Mouse (Mus musculus) neural tube, embryonic 11.5 days (tissue): ENCODE measurements around the gene 4930513O06Rik. TPM values are rescaled to one million over a fixed set of nuclear protein-coding genes. Genes with fewer than 3 reads are reported as not detected.

Source experiments
- ATAC-seq: fragments of 200-750 bp; cut with Nextera tagmentation; 2 replicates; pipeline ENCODE4 v1.8.0; 2017; ENCODE audit warnings: moderate number of reproducible peaks, mild to moderate bottlenecking, moderate TSS enrichment, moderate library complexity; ENCODE audit not compliant: insufficient read depth, low FRiP score, low TSS enrichment
- DNase-seq: peaks from one replicate; pipeline ENCODE4 v3.0.0-alpha.2; 2015; ENCODE audit warnings: low spot score
- H3K27ac ChIP-seq: fragments of 300-500 bp; sonication (generic); 2 replicates; pipeline ENCODE4 v1.5.1; 2014; ENCODE audit warnings: low read depth, mild to moderate bottlenecking, low read length
- H3K27me3 ChIP-seq: fragments of 300-500 bp; sonication (generic); 2 replicates; pipeline ENCODE4 v1.6.1; 2014; ENCODE audit warnings: mild to moderate bottlenecking, low read length, mixed read lengths; ENCODE audit not compliant: control insufficient read depth, insufficient read depth
- H3K36me3 ChIP-seq: fragments of 300-500 bp; sonication (generic); 2 replicates; pipeline ENCODE4 v1.6.1; 2014; ENCODE audit warnings: mild to moderate bottlenecking, low read length, moderate library complexity, mixed read lengths; ENCODE audit not compliant: control insufficient read depth, insufficient read depth
- H3K4me1 ChIP-seq: fragments of 300-500 bp; sonication (generic); 2 replicates; pipeline ENCODE4 v1.6.1; 2014; ENCODE audit warnings: low read length, mixed read lengths; ENCODE audit not compliant: control insufficient read depth, insufficient read depth
- H3K4me2 ChIP-seq: fragments of 300-500 bp; sonication (generic); 2 replicates; pipeline ENCODE4 v1.6.1; 2014; ENCODE audit warnings: low read depth, mild to moderate bottlenecking, moderate library complexity
- H3K4me3 ChIP-seq: fragments of 300-500 bp; sonication (generic); 2 replicates; pipeline ENCODE4 v1.5.1; 2014; ENCODE audit warnings: low read depth, low read length
- H3K9ac ChIP-seq: fragments of 300-500 bp; sonication (generic); 2 replicates; pipeline ENCODE4 v1.6.1; 2014; ENCODE audit warnings: mild to moderate bottlenecking, low read length
- H3K9me3 ChIP-seq: fragments of 300-500 bp; sonication (generic); 2 replicates; pipeline ENCODE4 v1.6.1; 2016; ENCODE audit warnings: low read length; ENCODE audit not compliant: control insufficient read depth
- WGBS: fragments of 180-500 bp; shearing (Covaris S2); extraction: QIAGEN DNeasy Blood & Tissue Kit; methylation state at CpG from one replicate; pipeline ENCODE4 v1.1.7; 2014; 5-methylcytosine and 5-hydroxymethylcytosine counted together
- polyA plus RNA-seq: library from polyadenylated mRNA; unstranded; fragments of >200 nt; fragmentation: Nextera tagmentation; extraction: Ambion mirVana; gene quantifications from 2 replicates; pipeline ENCODE4 v1.2.1, GENCODE M21; 2014

4930513O06Rik gene
- polyA plus RNA-seq: not detected in 2 replicates

DNA sequence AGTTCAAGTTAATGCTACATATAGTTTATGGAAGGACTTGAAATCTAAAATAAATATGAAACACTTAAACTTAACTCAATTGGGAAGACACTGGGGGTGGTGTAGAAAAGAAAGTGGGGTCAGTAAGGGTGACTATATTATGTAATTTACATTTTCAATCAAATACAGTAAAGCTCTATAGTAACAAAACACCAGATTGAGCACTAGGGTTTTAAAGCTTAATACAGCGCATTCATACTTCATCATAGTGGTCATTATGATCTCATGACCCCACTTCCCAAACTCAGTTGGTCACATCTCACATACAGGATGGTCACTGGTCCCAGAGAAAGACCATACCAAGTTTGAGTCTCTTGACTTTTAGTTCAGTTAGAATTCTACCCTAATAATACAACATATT lies at the start of gene 4930513O06Rik:
4930513O06Rik (plus strand) TSS at position 301 of the 400 bp plus-strand sequence.
- 96% methylated on average over 1 of the region's 1 CpGs for WGBS
- Histone ChIP-seq H3K9ac (no peak within 1 kb of the TSS), H3K9me3 (no peaks in the 10 kb centered on the region), H3K27ac (no peak within 1 kb of the TSS), H3K36me3 (no peaks in the 10 kb centered on the region), H3K4me2 (no peak within 1 kb of the TSS), H3K27me3 (no peaks in the 10 kb centered on the region), H3K4me1 (no peaks in the 10 kb centered on the region), H3K4me3 (no peak within 1 kb of the TSS)
- ATAC-seq: no peak
- DNase-seq: no peak

DNA sequence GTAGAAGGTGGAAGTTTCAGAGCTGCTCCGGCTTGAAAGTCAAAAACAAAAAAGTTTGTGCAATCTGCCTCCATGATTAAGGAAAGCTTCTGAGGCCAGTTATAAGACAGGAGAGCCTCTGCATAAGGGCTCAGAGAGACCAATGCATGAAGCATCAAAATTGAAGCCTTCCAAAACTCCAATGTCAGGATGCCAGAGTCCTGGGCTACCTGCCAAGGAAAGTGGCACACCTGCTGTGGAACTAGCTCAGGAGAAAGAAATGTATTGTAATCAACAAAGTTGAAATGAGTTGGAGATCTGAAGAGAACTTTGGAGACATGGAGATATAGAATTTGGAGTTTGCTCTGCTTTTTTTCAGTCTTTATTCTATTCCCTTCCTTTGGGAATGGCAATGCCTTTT lies 48.4 kb upstream of the 4930513O06Rik start:
- no peaks in the 10 kb centered on the region for H3K36me3 ChIP-seq
- 95% methylated on average over 1 of the region's 1 CpGs for WGBS
- DNase-seq (no peak), ATAC-seq (no peak)
- no peaks in the 10 kb centered on the region for H3K4me1 ChIP-seq
- H3K27ac ChIP-seq: no peak overlapping the region
- no peaks in the 10 kb centered on the region for H3K9me3 ChIP-seq
- no peak overlapping the region for H3K4me3 ChIP-seq
- no peak overlapping the region for H3K4me2 ChIP-seq
- H3K9ac ChIP-seq: no peak overlapping the region
- no peaks in the 10 kb centered on the region for H3K27me3 ChIP-seq

DNA sequence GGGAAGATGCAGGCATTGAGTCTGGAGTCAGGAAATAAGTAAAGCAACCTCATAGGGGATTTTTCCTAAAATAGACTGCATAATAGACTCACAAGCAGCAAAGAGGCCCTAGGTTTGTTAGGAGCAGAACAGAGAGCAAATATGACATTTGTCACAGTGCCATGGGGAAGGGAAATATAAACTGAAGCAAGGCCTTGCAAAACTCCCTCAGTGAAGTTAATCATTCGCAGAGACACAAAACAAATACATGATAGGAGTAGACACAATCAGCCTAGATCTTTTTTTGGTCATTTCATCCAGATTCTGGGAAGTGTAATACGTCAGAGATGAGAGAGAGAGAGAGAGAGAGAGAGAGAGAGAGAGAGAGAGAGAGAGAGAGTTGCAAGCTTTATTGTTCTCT lies 46.7 kb upstream of the 4930513O06Rik start:
- Histone ChIP-seq H3K9me3 (no peaks in the 10 kb centered on the region), H3K4me3 (no peak overlapping the region), H3K36me3 (no peaks in the 10 kb centered on the region), H3K27me3 (no peaks in the 10 kb centered on the region), H3K4me1 (no peaks in the 10 kb centered on the region), H3K27ac (no peak overlapping the region), H3K9ac (no peak overlapping the region), H3K4me2 (no peak overlapping the region)
- ATAC-seq (no peak), DNase-seq (no peak)
- WGBS: 85% methylated on average over 2 of the region's 2 CpGs

DNA sequence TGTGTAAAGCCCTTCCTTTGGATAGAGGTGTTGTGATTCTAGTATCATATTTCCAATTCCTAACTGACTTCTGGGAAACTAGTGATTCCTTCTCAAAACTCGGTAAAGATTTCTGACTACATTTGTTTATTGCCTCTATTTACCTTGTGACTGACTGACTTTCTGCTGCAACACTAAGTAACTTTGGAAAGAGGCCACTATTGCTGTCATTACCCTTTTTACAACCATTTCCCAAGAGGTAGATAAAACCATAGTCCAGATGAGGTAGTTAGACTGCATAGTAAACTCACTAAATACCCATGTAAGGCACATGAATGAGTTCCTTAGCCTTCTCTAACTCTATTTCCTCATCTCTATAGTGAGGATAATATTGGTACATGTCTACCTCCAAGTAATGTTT lies 44.9 kb upstream of the 4930513O06Rik start:
- no peak overlapping the region for H3K4me3 ChIP-seq
- no peaks in the 10 kb centered on the region for H3K27me3 ChIP-seq
- 69% methylated on average over 1 of the region's 1 CpGs for WGBS
- no peaks in the 10 kb centered on the region for H3K9me3 ChIP-seq
- no peak overlapping the region for H3K4me2 ChIP-seq
- ATAC-seq (no peak), DNase-seq (no peak)
- no peak overlapping the region for H3K27ac ChIP-seq
- H3K9ac ChIP-seq: no peak overlapping the region
- no peaks in the 10 kb centered on the region for H3K4me1 ChIP-seq
- H3K36me3 ChIP-seq: no peaks in the 10 kb centered on the region

GRCm38 (mm10) chrX:139051976-139052375 lies 34.1 kb upstream of the 4930513O06Rik start:
- Histone ChIP-seq H3K4me1 (no peaks in the 10 kb centered on the region), H3K27ac (no peak overlapping the region), H3K27me3 (no peaks in the 10 kb centered on the region), H3K4me3 (no peak overlapping the region), H3K9me3 (no peaks in the 10 kb centered on the region), H3K36me3 (no peaks in the 10 kb centered on the region), H3K4me2 (no peak overlapping the region), H3K9ac (no peak overlapping the region)
- no peak for ATAC-seq
- 72% methylated on average over 1 of the region's 1 CpGs for WGBS
- no peak for DNase-seq

DNA sequence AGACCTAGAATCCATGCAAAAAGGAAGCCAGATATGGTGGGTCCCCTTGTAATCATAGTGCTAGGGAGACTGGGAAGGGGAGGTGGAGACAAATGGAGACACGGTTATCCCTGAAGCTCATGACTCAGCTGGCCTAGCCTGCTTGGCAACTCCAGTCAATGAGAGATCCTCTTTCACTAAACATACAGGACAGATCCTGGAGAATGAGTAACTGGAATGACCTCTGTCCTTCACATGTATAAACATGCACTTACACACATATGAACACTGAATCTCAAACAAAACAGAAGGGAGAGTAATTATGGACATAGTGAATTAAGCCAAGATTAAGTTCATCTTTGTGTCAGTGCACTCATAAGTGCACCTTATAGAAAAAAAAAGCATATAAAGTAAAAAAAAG lies 32.9 kb upstream of the 4930513O06Rik start:
- no peak overlapping the region for H3K27ac ChIP-seq
- DNase-seq (no peak), ATAC-seq (no peak)
- no peak overlapping the region for H3K4me3 ChIP-seq
- no peaks in the 10 kb centered on the region for H3K9me3 ChIP-seq
- no peaks in the 10 kb centered on the region for H3K36me3 ChIP-seq
- no peak overlapping the region for H3K9ac ChIP-seq
- H3K4me2 ChIP-seq: no peak overlapping the region
- no peaks in the 10 kb centered on the region for H3K27me3 ChIP-seq
- no peaks in the 10 kb centered on the region for H3K4me1 ChIP-seq
- 67% methylated on average over 1 of the region's 1 CpGs for WGBS

GRCm38 (mm10) chrX:139064078-139064477 lies 22.0 kb upstream of the 4930513O06Rik start:
- Histone ChIP-seq H3K27ac (no peak overlapping the region), H3K4me1 (no peaks in the 10 kb centered on the region), H3K4me2 (no peak overlapping the region), H3K27me3 (no peaks in the 10 kb centered on the region), H3K4me3 (no peak overlapping the region), H3K36me3 (no peaks in the 10 kb centered on the region), H3K9me3 (no peaks in the 10 kb centered on the region), H3K9ac (no peak overlapping the region)
- ATAC-seq (no peak), DNase-seq (no peak)
- WGBS: 85% methylated on average over 5 of the region's 5 CpGs

DNA sequence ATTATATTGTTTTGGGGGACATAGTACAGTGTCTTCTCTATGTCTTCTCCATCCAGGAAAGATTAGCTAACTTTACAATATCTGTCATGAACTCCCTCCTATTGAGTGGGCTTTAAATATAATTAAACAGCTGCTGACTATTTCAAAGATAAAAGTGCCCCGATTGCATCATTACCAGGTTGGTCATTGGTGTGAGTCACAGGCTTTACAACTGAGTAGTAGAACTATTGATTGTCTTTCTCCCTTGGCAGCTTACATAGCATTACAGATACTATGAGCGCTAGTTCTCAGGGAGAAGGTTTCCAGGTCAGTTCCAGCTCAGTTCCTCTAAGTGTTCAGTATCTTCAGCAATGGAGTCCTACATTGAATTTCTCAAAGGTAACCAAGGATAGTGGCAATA lies 7.5 kb upstream of the 4930513O06Rik start:
- Histone ChIP-seq H3K9ac (no peak overlapping the region), H3K4me3 (no peak overlapping the region), H3K4me1 (no peaks in the 10 kb centered on the region), H3K4me2 (no peak overlapping the region), H3K9me3 (no peaks in the 10 kb centered on the region), H3K27me3 (no peaks in the 10 kb centered on the region), H3K27ac (no peak overlapping the region), H3K36me3 (no peaks in the 10 kb centered on the region)
- WGBS: 79% methylated on average over 2 of the region's 2 CpGs
- ATAC-seq (no peak), DNase-seq (no peak)

- H3K27me3 ChIP-seq: no peaks in the 10 kb centered on the region
- DNase-seq (no peak), ATAC-seq (no peak)
- no peak within 1 kb of the TSS for H3K4me2 ChIP-seq
- no peaks in the 10 kb centered on the region for H3K36me3 ChIP-seq
- H3K9me3 ChIP-seq: no peaks in the 10 kb centered on the region
- H3K27ac ChIP-seq: no peak within 1 kb of the TSS
- H3K4me1 ChIP-seq: no peaks in the 10 kb centered on the region
- H3K4me3 ChIP-seq: no peak within 1 kb of the TSS
- no peak within 1 kb of the TSS for H3K9ac ChIP-seq
Observed at GRCm38 (mm10) chrX:139085077-139085476, 966 bp upstream of the 4930513O06Rik start, which contains the start of gene Serpina7. Serpina7 (minus strand) TSS chrX:139085236.
